Mouse (Mus musculus) layer of hippocampus, postnatal 25 days (tissue): ENCODE measurements around the gene Gns. TPM values are rescaled to one million over a fixed set of nuclear protein-coding genes. Genes with fewer than 3 reads are reported as not detected.

Experiments used
- DNase-seq, 2 experiments: peaks; one replicate each; pipeline ENCODE4 v3.0.0; 2022; ENCODE audit warnings: mixed read lengths in 2 of 2, low spot score in 1 of 2; ENCODE audit errors: extremely low spot score in 1 of 2
- total RNA-seq, 2 experiments: library from RNA; stranded (reverse); gene quantifications; 2 replicates each; pipeline ENCODE4 v1.2.3; 2021

The Gns gene
- total RNA-seq, 2 experiments from 2014 or later: 74.7 to 78.3 TPM

DNA sequence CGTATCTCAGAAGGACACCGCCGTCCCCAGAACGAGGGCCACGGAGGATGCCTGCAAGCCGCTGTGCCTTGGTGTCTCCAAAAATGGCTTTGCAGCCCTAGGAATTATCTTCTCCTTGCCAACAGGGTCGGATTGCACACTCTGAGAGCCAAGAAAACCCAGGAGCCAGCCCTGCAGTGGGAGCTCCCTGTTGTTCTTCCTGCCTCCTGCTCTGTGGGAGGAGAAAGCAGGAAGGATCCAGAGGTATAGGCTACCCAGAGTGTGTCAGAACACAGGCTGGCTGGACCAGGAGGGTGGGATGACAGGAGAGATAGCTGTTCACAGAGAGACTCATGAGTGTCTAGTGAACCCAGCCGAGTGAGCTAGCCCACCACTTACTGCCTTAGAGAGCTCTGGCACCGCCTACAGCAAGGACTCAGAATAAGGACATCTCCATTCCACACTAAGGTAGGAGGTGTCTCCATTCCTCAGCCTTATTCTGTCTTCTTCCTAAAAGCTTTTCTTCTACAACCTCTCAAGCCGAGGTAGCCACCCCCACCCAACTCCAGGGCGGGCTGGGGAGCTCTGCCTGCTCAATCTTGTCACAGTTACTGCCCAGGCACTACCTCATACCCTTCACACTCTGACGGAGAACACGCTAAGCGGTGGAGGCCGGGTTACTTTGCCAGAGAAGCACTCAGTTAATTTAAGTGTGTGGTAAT, 63.3 kb downstream of the Gns start:
- DNase-seq: no peak

DNA sequence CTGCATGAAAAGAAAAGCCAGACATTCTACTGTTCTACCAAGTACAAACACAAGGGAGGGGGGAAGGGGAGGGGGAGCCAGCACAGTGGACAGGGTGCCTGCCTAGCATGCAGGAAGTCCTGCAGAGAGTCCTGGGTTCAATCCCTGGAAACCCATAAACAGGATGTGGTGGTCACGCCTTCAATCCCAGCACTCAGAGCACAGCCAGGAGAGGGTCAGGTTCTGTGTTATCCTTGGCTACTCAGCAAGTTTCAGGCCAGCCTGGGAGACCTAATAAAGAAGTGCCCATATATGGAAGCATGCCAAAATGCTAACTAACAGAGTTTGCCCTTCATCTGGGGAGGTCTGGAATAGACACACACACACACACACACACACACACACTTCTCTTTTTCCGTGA, 64.2 kb downstream of the Gns start:
- DNase-seq: no peak

DNA sequence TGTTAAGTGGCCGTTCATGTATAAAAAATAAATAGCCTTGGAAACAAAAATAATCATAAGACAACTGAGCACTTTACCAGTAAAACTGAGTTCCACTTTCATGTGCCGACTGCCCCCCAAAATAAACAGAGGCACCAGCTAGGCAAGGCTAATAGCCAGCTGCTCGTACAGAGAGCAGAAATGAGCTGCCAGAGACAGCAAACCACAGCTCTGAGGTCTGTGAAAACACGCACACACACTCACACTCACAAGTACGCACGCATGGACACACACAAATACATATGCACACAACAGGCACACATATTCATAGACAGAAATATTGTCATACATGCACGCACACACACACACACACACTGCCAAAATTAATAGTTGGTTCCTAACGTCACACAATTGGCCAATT, 64.7 kb downstream of the Gns start:
- DNase-seq: no peak

DNA sequence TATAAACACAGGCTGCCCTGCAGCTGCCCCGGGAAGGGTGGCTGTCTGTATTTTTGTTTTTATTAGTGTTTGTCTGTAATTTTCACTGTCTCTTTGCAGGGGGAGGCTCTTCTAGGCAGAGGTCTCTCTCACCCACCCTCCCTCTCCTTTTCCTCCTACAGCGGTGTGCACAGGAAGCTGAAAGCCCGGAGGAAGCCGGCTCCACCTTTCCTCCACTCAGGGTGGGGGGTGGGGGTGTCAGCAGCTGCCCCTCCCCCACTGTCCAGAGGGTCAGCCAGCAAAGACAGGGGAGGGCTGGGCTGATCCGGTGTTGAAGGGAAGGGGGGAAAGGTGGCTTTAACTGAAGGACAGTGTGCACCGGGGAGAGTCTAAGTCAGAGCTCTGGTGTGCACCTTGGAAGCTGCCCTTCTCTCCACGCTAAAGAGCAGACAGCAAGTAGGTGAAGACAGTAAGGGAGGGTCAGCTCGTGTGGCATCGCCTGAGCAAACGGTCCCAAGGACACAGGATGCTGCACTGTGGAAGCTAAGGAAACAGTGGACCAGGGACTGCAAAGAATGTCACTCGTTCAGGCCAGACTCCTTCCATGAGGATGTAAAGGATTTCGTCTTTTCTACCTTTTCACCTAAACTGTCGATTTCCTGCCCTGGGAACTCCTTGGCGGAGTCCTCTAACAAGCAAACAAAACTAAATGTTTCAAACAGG, 65.2 kb downstream of the Gns start:
- no peak for DNase-seq

DNA sequence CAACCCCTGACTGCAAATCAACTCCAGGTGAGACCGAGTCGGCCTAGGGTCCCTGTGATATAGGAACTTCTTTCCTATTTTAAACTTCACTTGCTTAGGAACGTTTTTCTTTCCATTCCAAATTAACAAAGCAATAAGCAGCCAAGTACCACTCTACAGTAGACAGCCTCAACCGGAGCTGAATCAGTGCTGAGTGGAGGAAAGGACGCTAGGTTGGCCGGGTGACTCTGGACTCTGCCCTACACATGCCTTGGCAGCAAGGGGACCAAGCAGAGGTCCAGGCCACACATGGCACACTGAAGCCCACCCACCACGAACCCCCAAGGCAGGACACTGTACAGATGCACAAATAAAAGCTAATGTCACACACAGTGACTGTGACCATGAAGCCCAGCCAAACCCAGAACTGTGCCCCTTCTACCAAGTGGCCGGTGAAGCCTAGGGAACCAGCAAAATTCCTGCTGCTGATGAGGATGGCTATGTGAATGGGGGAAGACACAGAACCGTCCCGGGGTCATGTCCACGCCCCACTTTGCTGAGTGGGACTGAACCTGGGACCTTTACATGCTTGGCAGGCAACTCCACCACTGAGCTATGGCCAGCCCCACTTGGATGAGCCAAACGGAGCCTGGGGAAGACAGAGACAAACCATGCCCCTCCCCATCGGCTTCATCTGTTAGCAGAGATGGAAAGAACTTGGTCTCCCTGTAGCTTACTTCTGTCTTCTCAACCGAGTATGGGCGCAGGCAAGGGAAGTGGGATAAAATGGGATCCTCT, 66.1 kb downstream of the Gns start:
- DNase-seq: no peak

DNA sequence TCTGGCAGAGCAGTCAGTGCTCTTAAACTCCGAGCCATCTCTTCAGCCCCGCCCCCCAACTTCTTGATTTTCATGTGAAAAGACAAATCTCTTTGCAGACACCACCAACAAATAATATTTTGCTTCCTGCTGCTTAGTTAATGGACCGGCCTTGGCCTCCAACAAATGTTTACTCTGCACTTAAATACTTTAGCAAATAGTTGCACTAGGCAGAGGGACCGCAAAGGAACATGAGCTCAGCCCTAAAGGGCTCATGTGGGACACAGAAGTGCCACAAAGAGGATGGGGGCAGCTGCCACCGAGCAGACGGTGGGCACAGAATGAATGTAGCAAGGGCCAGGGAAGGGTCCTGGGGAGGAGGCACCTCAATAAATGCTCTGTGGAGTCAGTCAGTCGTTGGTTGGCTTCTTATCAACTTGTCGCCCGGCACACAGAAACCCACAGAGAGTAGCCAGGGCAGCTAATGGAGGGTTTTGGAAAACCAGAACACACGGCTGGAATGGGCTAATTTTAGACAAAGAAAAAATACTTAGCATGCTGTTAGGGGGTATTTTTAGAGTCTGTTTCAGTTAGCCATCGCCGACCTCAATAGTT, 67.2 kb downstream of the Gns start:
- no peak for DNase-seq

DNA sequence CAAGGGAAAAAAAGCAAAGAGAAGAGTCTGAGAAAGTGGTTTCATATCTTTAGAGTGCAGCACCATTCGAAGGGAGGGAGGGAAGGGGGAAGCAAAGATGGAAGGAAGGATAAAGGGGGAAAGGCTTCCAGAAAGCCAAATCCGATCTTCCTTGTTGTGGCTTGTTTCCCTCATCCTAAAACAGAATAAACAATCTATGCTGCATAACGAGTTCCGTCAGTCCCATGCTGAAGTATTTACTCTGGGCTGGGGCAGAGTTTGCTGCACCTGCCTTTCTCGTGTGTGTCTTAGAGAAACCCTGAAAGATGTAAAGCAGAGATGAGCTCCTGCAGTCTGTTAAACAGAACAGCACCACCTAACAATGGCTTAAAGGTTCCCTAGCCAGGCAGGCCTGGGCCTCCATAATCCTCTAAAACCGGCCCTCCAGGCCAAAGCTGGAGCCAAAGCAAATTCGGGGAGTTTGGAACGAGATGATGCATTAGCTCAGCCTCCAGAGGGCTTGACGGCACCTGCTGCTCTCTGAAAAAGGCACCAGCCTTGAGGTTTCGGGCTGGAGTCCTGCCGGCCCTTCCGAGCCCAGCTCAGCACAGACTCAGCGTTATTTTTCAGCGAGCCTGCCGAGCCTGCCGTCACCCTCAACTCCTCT, 67.9 kb downstream of the Gns start:
- DNase-seq: no peak

DNA sequence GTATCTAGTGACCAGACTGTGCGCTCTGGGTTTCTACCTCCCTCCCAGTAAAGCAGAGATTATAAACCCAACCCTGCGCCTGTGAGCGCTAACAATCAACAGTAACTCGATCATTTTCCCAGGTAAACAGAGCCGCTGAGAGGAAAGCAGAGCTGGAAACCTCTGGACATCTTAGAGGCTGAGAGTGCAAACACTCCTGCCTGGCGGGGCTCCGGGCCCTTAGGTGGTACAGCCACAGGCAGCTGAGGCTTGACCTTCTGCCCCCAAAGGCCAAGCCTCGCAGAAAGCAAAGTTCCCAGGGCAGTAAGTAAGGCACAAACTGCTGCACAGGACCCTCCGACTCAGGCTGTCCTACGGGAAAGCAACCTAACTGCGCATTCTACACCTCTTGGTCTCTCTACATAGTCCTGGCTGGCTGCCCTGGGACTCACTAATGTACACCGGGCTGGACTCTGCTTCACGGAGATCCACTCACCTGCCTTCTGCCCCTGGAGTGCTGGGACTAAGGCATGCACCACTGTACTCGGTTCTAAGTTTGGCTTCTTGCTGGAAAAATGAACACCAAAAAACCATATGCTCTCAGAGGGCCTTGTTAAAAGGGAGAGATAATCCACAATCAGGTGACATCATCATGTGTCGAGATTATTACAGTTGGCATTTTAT, 69.7 kb downstream of the Gns start:
- DNase-seq: no peak

DNA sequence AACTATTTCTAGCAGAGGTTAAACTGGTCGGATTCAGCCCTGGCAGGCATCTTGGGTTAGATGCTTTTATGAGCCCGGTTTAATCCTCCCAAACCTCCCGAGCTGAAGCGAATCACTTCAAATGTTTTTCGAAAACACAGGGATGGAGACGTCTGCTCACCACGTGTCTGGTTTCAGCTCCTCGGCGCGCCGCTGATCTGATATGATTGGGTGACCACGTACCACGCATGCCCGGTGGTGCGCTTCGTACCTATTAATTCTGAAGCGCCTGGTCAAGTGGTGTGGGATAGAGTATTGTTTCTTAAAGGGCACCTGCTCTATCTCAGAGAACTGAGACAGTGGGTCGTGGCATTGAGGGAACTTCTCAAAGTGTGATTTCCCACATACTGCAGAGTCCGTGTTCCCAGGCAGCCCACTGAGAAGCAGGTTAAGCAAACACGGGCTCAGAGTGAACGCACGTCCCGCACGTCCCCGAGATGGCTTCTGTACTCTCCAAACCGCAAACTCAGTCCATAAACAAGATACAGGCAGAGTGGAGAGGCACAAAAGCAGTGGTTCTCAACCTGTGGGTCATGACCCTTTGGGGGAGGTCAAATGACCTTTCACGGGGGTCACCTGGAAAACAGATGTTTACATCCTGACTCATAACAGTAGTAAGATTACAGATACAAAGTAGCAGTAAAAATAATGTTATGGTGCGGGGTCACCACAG, 70.8 kb downstream of the Gns start:
- DNase-seq: no peak

DNA sequence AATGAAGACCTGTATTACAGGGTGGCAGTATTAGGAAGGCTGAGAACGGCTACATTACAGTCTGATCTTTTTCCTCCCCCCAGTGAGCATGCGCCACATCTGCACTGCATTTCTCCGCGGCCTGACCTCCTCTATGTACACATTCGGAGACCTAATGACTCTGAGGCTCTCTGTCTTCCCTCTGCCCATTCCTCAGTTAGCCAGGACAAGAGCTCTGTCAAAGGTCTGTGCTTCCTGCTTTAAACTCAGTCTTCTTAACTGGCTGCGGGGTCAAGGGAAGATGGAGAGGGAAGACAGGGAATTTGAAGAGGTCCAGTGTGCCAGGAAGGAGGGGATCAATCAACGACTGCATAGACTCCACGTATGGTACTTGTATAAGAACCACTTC, 71.4 kb downstream of the Gns start:
- DNase-seq: no peak

DNA sequence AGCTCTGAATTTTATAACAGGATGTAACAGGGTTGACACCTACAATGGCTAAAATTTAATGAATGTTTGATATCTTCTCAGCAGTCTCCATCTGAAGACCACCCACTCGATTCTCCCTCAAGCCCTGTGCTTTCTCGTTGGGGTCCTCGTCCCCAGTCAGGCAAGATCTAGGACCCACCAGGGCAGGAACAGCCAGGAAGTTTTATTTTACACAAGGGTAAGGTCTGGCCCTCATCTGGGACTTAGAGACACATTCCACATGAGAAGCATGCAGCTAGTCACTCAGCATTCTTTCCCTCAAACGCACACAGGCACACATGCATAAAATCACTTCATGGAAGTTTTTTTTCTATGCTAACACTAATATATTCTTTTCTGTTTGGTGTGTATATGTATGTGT, 71.8 kb downstream of the Gns start:
- DNase-seq: no peak

DNA sequence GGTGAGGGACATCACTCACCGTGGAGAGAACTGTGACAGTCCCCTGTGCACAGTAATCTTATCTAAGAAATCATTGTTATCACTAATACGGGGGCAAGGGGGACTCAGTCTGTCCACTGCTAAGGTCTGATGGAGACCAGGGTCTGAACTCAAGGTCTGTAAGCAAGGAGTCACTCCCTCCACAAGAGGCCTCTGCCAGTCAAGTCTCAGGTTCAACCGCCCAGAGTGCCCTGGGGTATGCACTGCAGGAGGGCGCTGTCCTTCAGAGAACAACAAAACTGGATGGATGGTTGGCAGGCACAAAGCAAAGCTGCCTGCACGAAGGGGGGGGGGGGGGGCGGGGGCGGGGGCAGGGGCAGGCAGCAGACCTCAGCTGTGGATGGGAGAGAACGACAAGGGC, 73.2 kb downstream of the Gns start:
- DNase-seq: no peak

DNA sequence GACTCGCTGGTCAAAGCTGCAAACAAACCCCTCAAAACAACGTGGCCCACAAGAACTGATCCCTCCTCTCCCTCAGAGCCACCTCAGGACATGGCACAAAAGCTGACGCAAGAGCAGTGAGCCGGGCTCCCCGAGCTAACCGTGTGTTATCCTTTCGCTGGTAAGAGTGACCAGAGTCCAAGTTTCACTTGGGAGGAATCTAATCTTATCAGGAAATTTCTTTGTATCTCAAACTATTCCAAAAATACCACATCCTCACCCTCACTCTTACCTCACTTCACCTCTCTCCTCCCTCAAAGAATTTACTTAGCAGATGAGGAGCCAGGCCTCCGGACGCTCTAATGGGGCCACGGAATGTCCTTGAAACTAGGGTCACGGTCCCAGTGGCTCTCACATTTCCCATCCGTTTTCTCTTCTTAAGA, 74.4 kb downstream of the Gns start:
- DNase-seq: no peak

DNA sequence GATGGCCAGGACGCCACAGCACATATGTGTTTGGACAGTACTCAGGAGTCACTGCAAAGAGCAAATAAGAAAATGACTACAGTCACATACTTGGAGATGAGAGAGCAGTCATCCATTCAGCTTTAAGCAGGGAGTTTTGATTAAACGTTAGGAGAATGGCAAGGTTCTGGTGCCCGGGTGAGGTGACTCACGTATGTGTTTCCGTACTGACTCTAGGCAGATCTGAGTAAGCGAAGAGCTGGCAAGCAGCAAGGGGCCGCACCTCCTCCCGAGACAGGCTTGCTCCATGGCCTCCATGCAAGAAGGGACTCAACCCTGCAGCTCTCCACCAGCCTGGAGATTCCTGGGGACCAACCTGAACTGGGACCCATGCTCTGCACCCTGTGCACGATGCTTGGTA, 78.9 kb downstream of the Gns start:
- no peak for DNase-seq

DNA sequence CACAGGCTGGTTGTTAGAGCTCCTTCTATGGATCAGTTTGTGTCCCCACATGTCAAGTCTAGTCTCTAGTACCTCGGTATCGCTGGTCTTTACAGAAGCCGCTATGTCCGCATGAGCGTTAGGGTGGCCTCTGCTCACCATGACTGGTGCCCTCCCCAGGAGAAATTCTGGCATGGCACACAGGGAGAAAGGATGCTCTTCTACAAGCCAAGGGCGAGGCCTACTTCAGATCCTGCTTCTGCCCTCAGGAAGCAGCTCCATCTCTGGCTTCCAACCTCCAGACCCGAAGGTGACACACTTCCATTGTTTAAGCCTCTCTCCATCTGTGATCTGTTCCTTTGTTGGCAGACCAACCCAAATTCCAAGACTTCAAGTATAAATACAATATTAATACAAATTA, 79.3 kb downstream of the Gns start:
- no peak for DNase-seq

DNA sequence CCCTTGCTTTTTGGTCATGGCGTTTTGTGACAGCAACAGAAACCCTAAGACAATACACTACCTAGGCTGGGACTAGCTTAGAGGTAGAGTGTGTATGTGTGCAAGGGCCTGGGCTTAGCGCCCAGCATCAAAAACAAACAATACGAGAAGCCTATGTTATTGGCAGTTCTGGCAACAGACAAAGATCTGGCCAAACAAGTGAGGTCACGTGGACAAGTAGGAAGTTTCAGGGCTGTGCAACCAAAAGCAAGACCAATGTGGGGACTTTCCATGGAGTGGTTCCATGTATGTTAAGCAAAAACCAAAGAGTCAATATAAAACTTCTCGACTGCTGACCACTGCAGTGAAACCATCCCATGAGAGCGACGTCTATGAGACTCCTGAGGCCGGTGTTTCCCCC, 80.9 kb downstream of the Gns start:
- no peak for DNase-seq
